Mouse (Mus musculus) c-Kit-positive CD71-negative TER-119-negative erythroid progenitor cells, embryonic 14.5 days (primary cell): ENCODE data around the gene Terf2.
"Not testable (repeated sequence)": the region's sequence is repeated elsewhere in the genome, so short reads cannot be mapped to it uniquely, and the experiment has no call there.

Experiments
- DNase-seq: peaks from one replicate; pipeline ENCODE4 v3.0.0-alpha.2; 2013; ENCODE audit warnings: low read depth

Gene Terf2

GRCm38 (mm10) chr8:107056973-107057369, 39.4 kb downstream of the Terf2 start:
- DNase-seq = peak; percentile 13

- peak; percentile 95 for DNase-seq
Observed at GRCm38 (mm10) chr8:107056076-107056972, 40.0 kb downstream of the Terf2 start, which contains the start of the genes Cog8 and Nip7. TSS of gene Cog8 (minus strand) at chr8:107056689. TSS of gene Nip7 (plus strand) at chr8:107056877.

- DNase-seq = no peak
Observed at GRCm38 (mm10) chr8:107052046-107052445, 44.3 kb downstream of the Terf2 start.

- DNase-seq = no peak
Observed at GRCm38 (mm10) chr8:107049480-107049879, 46.9 kb downstream of the Terf2 start.

GRCm38 (mm10) chr8:107048061-107048941, 48.0 kb downstream of the Terf2 start, which contains the start of gene Pdf:
TSS of gene Pdf (minus strand) at chr8:107048614.
- DNase-seq = peak; percentile 64

- DNase-seq = no peak
Observed at GRCm38 (mm10) chr8:107046976-107047375, 49.4 kb downstream of the Terf2 start.

- no peak for DNase-seq
Observed at GRCm38 (mm10) chr8:107045478-107045877, 50.9 kb downstream of the Terf2 start.

- DNase-seq = no peak
Observed at GRCm38 (mm10) chr8:107040632-107041031, 55.7 kb downstream of the Terf2 start.

GRCm38 (mm10) chr8:107036626-107037025, 59.7 kb downstream of the Terf2 start:
- no peak for DNase-seq

- DNase-seq = no peak
Observed at GRCm38 (mm10) chr8:107035641-107036040, 60.7 kb downstream of the Terf2 start.

- not testable (repeated sequence) for DNase-seq
Observed at GRCm38 (mm10) chr8:107033609-107034008, 62.7 kb downstream of the Terf2 start.

- no peak for DNase-seq
Observed at GRCm38 (mm10) chr8:107031577-107032090, 64.7 kb downstream of the Terf2 start.

GRCm38 (mm10) chr8:107030650-107031576, 65.4 kb downstream of the Terf2 start, which contains the start of gene Vps4a:
TSS of gene Vps4a (plus strand) at chr8:107031222.
- DNase-seq = peak; percentile 85

- DNase-seq = no peak
Observed at GRCm38 (mm10) chr8:107030058-107030457, 66.3 kb downstream of the Terf2 start.

- DNase-seq = no peak
Observed at GRCm38 (mm10) chr8:107029310-107029709, 67.0 kb downstream of the Terf2 start.

- no peak for DNase-seq
Observed at GRCm38 (mm10) chr8:107023479-107023878, 72.9 kb downstream of the Terf2 start.
